Mouse (Mus musculus): ENCODE measurements around the gene Dpf3.

Gene Dpf3

GRCm38 (mm10) chr12:83208011-83208410 is 279.5 kb downstream of the Dpf3 start:
- DNase-seq = no peak

- no peak for DNase-seq
Measured at GRCm38 (mm10) chr12:83207481-83207880, 280.0 kb downstream of the Dpf3 start.

GRCm38 (mm10) chr12:83206866-83207265 is 280.6 kb downstream of the Dpf3 start:
- DNase-seq = no peak

GRCm38 (mm10) chr12:83204361-83204760 is 283.2 kb downstream of the Dpf3 start:
- no peak for DNase-seq

- DNase-seq = no peak
Measured at GRCm38 (mm10) chr12:83201674-83202073, 285.8 kb downstream of the Dpf3 start.

- no peak for DNase-seq
Measured at GRCm38 (mm10) chr12:83180561-83180960, 307.0 kb downstream of the Dpf3 start.

- no peak for DNase-seq
Measured at GRCm38 (mm10) chr12:83179860-83180259, 307.7 kb downstream of the Dpf3 start.

- no peak for DNase-seq
Measured at GRCm38 (mm10) chr12:83178770-83179169, 308.7 kb downstream of the Dpf3 start.

GRCm38 (mm10) chr12:83169495-83170209 is 317.9 kb downstream of the Dpf3 start:
- DNase-seq = peak in 1 of 2 experiments; percentile 4

- DNase-seq = no peak
Measured at GRCm38 (mm10) chr12:83168310-83168709, 319.2 kb downstream of the Dpf3 start.

GRCm38 (mm10) chr12:83165058-83165457 is 322.5 kb downstream of the Dpf3 start:
- peak in 1 of 2 experiments; percentile 2 for DNase-seq
